Mouse (Mus musculus): ENCODE data around the gene Spindoc. TPM values are rescaled to one million over a fixed set of nuclear protein-coding genes. Genes with fewer than 3 reads are reported as not detected.

Gene Spindoc
- 22.4 and 24.8 TPM in 2 replicates for polyA plus RNA-seq (2014; fragmentation: Nextera tagmentation; extraction: Ambion mirVana)

- peak; percentile 98 for DNase-seq (ENCODE audit: low spot score)
- under 1% methylated on average over 50 of the region's 52 CpGs for WGBS
- Histone ChIP-seq H3K27ac (replicated peaks; ENCODE audit: low read depth, low read length) (peak within 1 kb of the TSS; percentile 74), H3K27me3 (ENCODE audit: control insufficient read depth, insufficient read depth, low read length) (no peaks in the 10 kb centered on the region), H3K4me1 (ENCODE audit: control insufficient read depth, insufficient read depth, low read length) (no peaks in the 10 kb centered on the region), H3K9ac (replicated peaks; ENCODE audit: low read length) (peak within 1 kb of the TSS; percentile 94), H3K4me2 (ENCODE audit: low read depth, low read length) (peak within 1 kb of the TSS; percentile 75), H3K36me3 (replicated peaks; ENCODE audit: control insufficient read depth, insufficient read depth, low read depth, low read length) (no peaks in the 10 kb centered on the region), H3K4me3 (ENCODE audit: low read depth, low read length) (peak within 1 kb of the TSS; percentile 82), H3K9me3 (replicated peaks; ENCODE audit: control insufficient read depth, low read length) (no peaks in the 10 kb centered on the region)
- ATAC-seq (replicated peaks; ENCODE audit: insufficient number of reproducible peaks, low FRiP score, low TSS enrichment, low read depth), result peak; percentile 98
These were observed at the start of gene Spindoc for GRCm38 (mm10) chr19:7382903-7383865. TSS of gene Spindoc (minus strand) at chr19:7382994.

- Histone ChIP-seq H3K4me1 (ENCODE audit: control insufficient read depth, insufficient read depth, low read length) (peaks cover 26% of the 10 kb centered on the region), H3K4me2 (ENCODE audit: low read depth, low read length) (no peak overlapping the region), H3K36me3 (replicated peaks; ENCODE audit: control insufficient read depth, insufficient read depth, low read depth, low read length) (peaks cover 13% of the 10 kb centered on the region), H3K27ac (replicated peaks; ENCODE audit: low read depth, low read length) (no peak overlapping the region), H3K9ac (replicated peaks; ENCODE audit: low read length) (no peak overlapping the region), H3K4me3 (ENCODE audit: low read depth, low read length) (no peak overlapping the region), H3K27me3 (ENCODE audit: control insufficient read depth, insufficient read depth, low read length) (no peaks in the 10 kb centered on the region), H3K9me3 (replicated peaks; ENCODE audit: control insufficient read depth, low read length) (no peaks in the 10 kb centered on the region)
- DNase-seq (ENCODE audit: low spot score), result no peak
- WGBS, result 50% methylated on average over 3 of the region's 3 CpGs
- no peak for ATAC-seq (replicated peaks; ENCODE audit: insufficient number of reproducible peaks, low FRiP score, low TSS enrichment, low read depth)
These were observed 42.6 kb upstream of the Spindoc start for GRCm38 (mm10) chr19:7425398-7425775.

GRCm38 (mm10) chr19:7424590-7425397 lies 42.0 kb upstream of the Spindoc start:
- H3K4me1 ChIP-seq (ENCODE audit: control insufficient read depth, insufficient read depth, low read length), result peaks cover 32% of the 10 kb centered on the region

GRCm38 (mm10) chr19:7424131-7424530 lies 41.3 kb upstream of the Spindoc start:
- WGBS, result 70% methylated on average over 7 of the region's 7 CpGs
- Histone ChIP-seq H3K36me3 (replicated peaks; ENCODE audit: control insufficient read depth, insufficient read depth, low read depth, low read length) (peaks cover 13% of the 10 kb centered on the region), H3K27ac (replicated peaks; ENCODE audit: low read depth, low read length) (no peak overlapping the region), H3K9ac (replicated peaks; ENCODE audit: low read length) (no peak overlapping the region), H3K4me1 (ENCODE audit: control insufficient read depth, insufficient read depth, low read length) (peaks cover 32% of the 10 kb centered on the region), H3K9me3 (replicated peaks; ENCODE audit: control insufficient read depth, low read length) (no peaks in the 10 kb centered on the region), H3K4me2 (ENCODE audit: low read depth, low read length) (no peak overlapping the region), H3K27me3 (ENCODE audit: control insufficient read depth, insufficient read depth, low read length) (no peaks in the 10 kb centered on the region), H3K4me3 (ENCODE audit: low read depth, low read length) (no peak overlapping the region)
- ATAC-seq (replicated peaks; ENCODE audit: insufficient number of reproducible peaks, low FRiP score, low TSS enrichment, low read depth) (no peak), DNase-seq (ENCODE audit: low spot score) (no peak)

More at GRCm38 (mm10) chr19:7424590-7425397, 42.0 kb upstream of the Spindoc start:
- Histone ChIP-seq H3K36me3 (replicated peaks; ENCODE audit: control insufficient read depth, insufficient read depth, low read depth, low read length) (peaks cover 13% of the 10 kb centered on the region), H3K9me3 (replicated peaks; ENCODE audit: control insufficient read depth, low read length) (no peaks in the 10 kb centered on the region), H3K4me2 (ENCODE audit: low read depth, low read length) (no peak overlapping the region), H3K27me3 (ENCODE audit: control insufficient read depth, insufficient read depth, low read length) (no peaks in the 10 kb centered on the region), H3K27ac (replicated peaks; ENCODE audit: low read depth, low read length) (no peak overlapping the region), H3K4me3 (ENCODE audit: low read depth, low read length) (no peak overlapping the region), H3K9ac (replicated peaks; ENCODE audit: low read length) (no peak overlapping the region)
- no peak for DNase-seq (ENCODE audit: low spot score)
- ATAC-seq (replicated peaks; ENCODE audit: insufficient number of reproducible peaks, low FRiP score, low TSS enrichment, low read depth), result no peak
- 70% methylated on average over 8 of the region's 8 CpGs for whole genome bisulfite sequencing

- Histone ChIP-seq H3K27ac (replicated peaks; ENCODE audit: low read depth, low read length) (no peak overlapping the region), H3K4me3 (ENCODE audit: low read depth, low read length) (no peak overlapping the region), H3K4me2 (ENCODE audit: low read depth, low read length) (no peak overlapping the region; the same call in none of the 2 replicates), H3K4me1 (ENCODE audit: control insufficient read depth, insufficient read depth, low read length) (peaks cover 32% of the 10 kb centered on the region), H3K36me3 (replicated peaks; ENCODE audit: control insufficient read depth, insufficient read depth, low read depth, low read length) (peaks cover 13% of the 10 kb centered on the region), H3K27me3 (ENCODE audit: control insufficient read depth, insufficient read depth, low read length) (no peaks in the 10 kb centered on the region), H3K9me3 (replicated peaks; ENCODE audit: control insufficient read depth, low read length) (no peaks in the 10 kb centered on the region), H3K9ac (replicated peaks; ENCODE audit: low read length) (peak overlapping the region; percentile 48)
- peak; percentile 17 for ATAC-seq (replicated peaks; ENCODE audit: insufficient number of reproducible peaks, low FRiP score, low TSS enrichment, low read depth)
- WGBS, result 38% methylated on average over 16 of the region's 16 CpGs
- no peak for DNase-seq (ENCODE audit: low spot score)
These were observed 40.8 kb upstream of the Spindoc start for GRCm38 (mm10) chr19:7423656-7424030.

- WGBS, result 24% methylated on average over 51 of the region's 51 CpGs
- DNase-seq (ENCODE audit: low spot score), result no peak
- H3K36me3 ChIP-seq (replicated peaks; ENCODE audit: control insufficient read depth, insufficient read depth, low read depth, low read length), result peaks cover 13% of the 10 kb centered on the region
- 0 out of 2 replicates have a peak overlapping the region, but pooled peaks have one; percentile 4 for H3K4me3 ChIP-seq (ENCODE audit: low read depth, low read length)
- no peaks in the 10 kb centered on the region for H3K27me3 ChIP-seq (ENCODE audit: control insufficient read depth, insufficient read depth, low read length)
- H3K4me1 ChIP-seq (ENCODE audit: control insufficient read depth, insufficient read depth, low read length), result peaks cover 32% of the 10 kb centered on the region
- H3K9ac ChIP-seq (replicated peaks; ENCODE audit: low read length), result peak overlapping the region; percentile 48
- H3K4me2 ChIP-seq (ENCODE audit: low read depth, low read length), result peak overlapping the region; percentile 27
- no peak overlapping the region for H3K27ac ChIP-seq (replicated peaks; ENCODE audit: low read depth, low read length)
- ATAC-seq (replicated peaks; ENCODE audit: insufficient number of reproducible peaks, low FRiP score, low TSS enrichment, low read depth), result peak; percentile 19
- no peaks in the 10 kb centered on the region for H3K9me3 ChIP-seq (replicated peaks; ENCODE audit: control insufficient read depth, low read length)
These were observed 40.3 kb upstream of the Spindoc start for GRCm38 (mm10) chr19:7423028-7423655.

DNA sequence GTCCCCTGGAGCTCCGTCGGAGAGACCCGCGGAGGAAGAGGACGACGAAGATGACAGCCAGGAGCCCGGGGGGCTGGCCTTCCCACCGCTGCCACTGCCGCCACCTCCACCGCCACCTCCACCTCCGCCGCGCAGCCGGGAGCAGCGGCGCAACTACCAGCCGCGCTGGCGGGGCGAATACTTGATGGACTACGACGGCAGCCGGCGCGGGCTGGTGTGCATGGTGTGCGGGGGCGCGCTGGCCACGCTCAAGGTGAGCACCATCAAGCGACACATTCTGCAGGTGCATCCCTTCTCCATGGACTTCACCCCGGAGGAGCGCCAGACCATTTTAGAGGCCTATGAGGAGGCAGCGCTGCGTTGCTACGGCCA lies 39.8 kb upstream of the Spindoc start:
- DNase-seq (ENCODE audit: low spot score) (peak; percentile 35), ATAC-seq (replicated peaks; ENCODE audit: insufficient number of reproducible peaks, low FRiP score, low TSS enrichment, low read depth) (peak; percentile 16; the same call in 1 of the 2 replicates)
- Histone ChIP-seq H3K4me1 (ENCODE audit: control insufficient read depth, insufficient read depth, low read length) (peaks cover 32% of the 10 kb centered on the region), H3K9ac (replicated peaks; ENCODE audit: low read length) (peak overlapping the region; percentile 48), H3K27me3 (ENCODE audit: control insufficient read depth, insufficient read depth, low read length) (no peaks in the 10 kb centered on the region), H3K9me3 (replicated peaks; ENCODE audit: control insufficient read depth, low read length) (no peaks in the 10 kb centered on the region), H3K4me2 (ENCODE audit: low read depth, low read length) (peak overlapping the region; percentile 42), H3K4me3 (ENCODE audit: low read depth, low read length) (peak overlapping the region; percentile 4; the same call in 1 of the 2 replicates), H3K27ac (replicated peaks; ENCODE audit: low read depth, low read length) (no peak overlapping the region), H3K36me3 (replicated peaks; ENCODE audit: control insufficient read depth, insufficient read depth, low read depth, low read length) (peaks cover 13% of the 10 kb centered on the region)
- 11% methylated on average over 26 of the region's 35 CpGs for WGBS

All from embryonic facial prominence, embryonic 11.5 days (tissue).